Mouse (Mus musculus): ENCODE data around the gene Eef1akmt4. TPM values are rescaled to one million over a fixed set of nuclear protein-coding genes. Genes with fewer than 3 reads are reported as not detected.

Eef1akmt4 gene
- total and polyA plus RNA-seq, 3 experiments: 37.1 to 52.2 TPM; not detected in 1

DNA sequence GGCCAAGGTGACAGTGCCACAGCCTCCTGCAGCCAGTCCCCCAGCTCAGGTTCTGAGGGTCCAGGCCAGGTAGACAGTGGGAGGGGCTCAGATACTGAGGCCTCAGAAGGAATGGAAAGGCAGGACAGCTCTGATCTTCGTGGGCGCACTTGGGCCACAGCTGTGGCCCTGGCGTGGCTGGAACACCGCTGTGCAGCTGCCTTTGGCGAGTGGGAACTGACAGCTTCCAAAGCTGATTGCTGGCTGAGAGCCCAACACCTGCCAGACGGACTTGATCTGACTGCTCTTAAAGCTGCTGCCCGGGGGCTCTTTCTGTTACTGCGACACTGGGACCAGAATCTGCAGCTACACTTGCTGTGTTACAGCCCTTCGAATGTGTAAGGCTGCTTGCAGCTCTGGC lies 6.7 kb upstream of the Eef1akmt4 start:
- Histone ChIP-seq H3K27me3 (ENCODE audit: control insufficient read depth in 1 of 2, insufficient read depth in 2 of 2, low read length in 2 of 2) (no peaks in the 10 kb centered on the region), H3K9me3 (replicated peaks; ENCODE audit: insufficient read depth, low read length) (no peaks in the 10 kb centered on the region), H3K4me1 (ENCODE audit: control insufficient read depth in 1 of 2, insufficient read depth in 2 of 2, low read length in 2 of 2) (no peaks in the 10 kb centered on the region), H3K27ac (ENCODE audit: control insufficient read depth, low read depth, low read length) (no peak overlapping the region), H3K79me2 (ENCODE audit: control insufficient read depth, insufficient read depth, low read length, poor library complexity) (peaks cover 7% of the 10 kb centered on the region), H3K36me3 (ENCODE audit: control insufficient read depth in 1 of 2, insufficient read depth in 2 of 2, low read length in 2 of 2) (peaks cover 0 to 2% of the 10 kb centered on the region in 2 experiments; a peak in 2 of 4 replicates), H3K4me3 (ENCODE audit: control insufficient read depth in 1 of 2, insufficient read depth in 1 of 2, low read depth in 2 of 2, low read length in 2 of 2) (no peak overlapping the region), H3K9ac (ENCODE audit: control insufficient read depth, low read depth, low read length, poor library complexity, severe bottlenecking) (no peak overlapping the region)
- TF ChIP-seq EP300 (IDR thresholded peaks at IDR 0.05; ENCODE audit: low read depth in 1 of 2, low read length in 2 of 2) (no peak), NRF1 (IDR thresholded peaks at IDR 0.05; ENCODE audit: insufficient read depth, low read depth, low read length, poor library complexity, severe bottlenecking) (no peak), MEF2A (IDR thresholded peaks at IDR 0.05; ENCODE audit: extremely low read depth, insufficient replicate concordance, low read depth, low read length, poor library complexity, severe bottlenecking) (no peak), POLR2AphosphoS5 (IDR thresholded peaks at IDR 0.05; ENCODE audit: borderline replicate concordance, low read depth, low read length) (no peak), MYB (IDR thresholded peaks at IDR 0.05; ENCODE audit: low read depth, low read length) (no peak), CHD1 (IDR thresholded peaks at IDR 0.05; ENCODE audit: low read depth, low read length) (no peak), ZMIZ1 (IDR thresholded peaks at IDR 0.05; ENCODE audit: low read depth, low read length) (no peak), TCF12 (IDR thresholded peaks at IDR 0.05; ENCODE audit: low read depth, low read length) (no peak), UBTF (IDR thresholded peaks at IDR 0.05; ENCODE audit: borderline replicate concordance, insufficient read depth, low read depth, low read length) (no peak), MYC (IDR thresholded peaks at IDR 0.05; ENCODE audit: low read depth, low read length) (no peak), SMC3 (IDR thresholded peaks at IDR 0.05; ENCODE audit: low read depth, low read length) (no peak), USF2 (IDR thresholded peaks at IDR 0.05; ENCODE audit: borderline replicate concordance in 1 of 2, insufficient read depth in 1 of 2, low read depth in 1 of 2, low read length in 2 of 2) (no peak), HCFC1 (IDR thresholded peaks at IDR 0.05; ENCODE audit: low read depth, low read length) (no peak), POLR2A (IDR thresholded peaks at IDR 0.05; ENCODE audit: control insufficient read depth in 1 of 2, insufficient read depth in 1 of 2, low read depth in 1 of 2, low read length in 2 of 2, poor library complexity in 1 of 2) (no peak)
- no peak for DNase-seq (ENCODE audit: low read depth, low spot score)

GRCm38 (mm10) chr16:20610501-20611356 lies 664 bp upstream of the Eef1akmt4 start:
- Histone ChIP-seq H3K9me3 (replicated peaks; ENCODE audit: insufficient read depth, low read length) (no peaks in the 10 kb centered on the region), H3K4me3 (ENCODE audit: control insufficient read depth in 1 of 2, insufficient read depth in 1 of 2, low read depth in 2 of 2, low read length in 2 of 2) (peak overlapping the region; percentile 91 to 95), H3K27ac (ENCODE audit: control insufficient read depth, low read depth, low read length) (peak overlapping the region; percentile 90), H3K79me2 (ENCODE audit: control insufficient read depth, insufficient read depth, low read length, poor library complexity) (peaks cover 24% of the 10 kb centered on the region), H3K9ac (ENCODE audit: control insufficient read depth, low read depth, low read length, poor library complexity, severe bottlenecking) (peak overlapping the region; percentile 99), H3K27me3 (ENCODE audit: control insufficient read depth in 1 of 2, insufficient read depth in 2 of 2, low read length in 2 of 2) (no peaks in the 10 kb centered on the region), H3K36me3 (ENCODE audit: control insufficient read depth in 1 of 2, insufficient read depth in 2 of 2, low read length in 2 of 2) (peaks cover 0 to 10% of the 10 kb centered on the region in 2 experiments; a peak in 2 of 4 replicates), H3K4me1 (ENCODE audit: control insufficient read depth in 1 of 2, insufficient read depth in 2 of 2, low read length in 2 of 2) (no peaks in the 10 kb centered on the region; a peak in 1 of 4 replicates)
- DNase-seq (ENCODE audit: low read depth, low spot score): peak; percentile 96
- TF ChIP-seq TAL1 (IDR thresholded peaks at IDR 0.05; ENCODE audit: low read length) (no peak), ELF1 (IDR thresholded peaks at IDR 0.05; ENCODE audit: low read depth, low read length) (peak; percentile 77), SMC3 (IDR thresholded peaks at IDR 0.05; ENCODE audit: low read depth, low read length) (peak; percentile 27; the same call in 1 of the 2 replicates), MAX (IDR thresholded peaks at IDR 0.05; ENCODE audit: low read length) (peak; percentile 95), MEF2A (IDR thresholded peaks at IDR 0.05; ENCODE audit: extremely low read depth, insufficient replicate concordance, low read depth, low read length, poor library complexity, severe bottlenecking) (0 out of 2 replicates have a peak, but pooled peaks have one; percentile 11), ETS1 (IDR thresholded peaks at IDR 0.05; ENCODE audit: low read depth, low read length) (peak; percentile 69; the same call in 1 of the 2 replicates), ZC3H11A (IDR thresholded peaks at IDR 0.05; ENCODE audit: low read depth, low read length) (no peak), TBP (IDR thresholded peaks at IDR 0.05; ENCODE audit: low read depth, low read length) (peak; percentile 97), BHLHE40 (IDR thresholded peaks at IDR 0.05; ENCODE audit: borderline replicate concordance, low read depth, low read length) (peak; percentile 24; the same call in 1 of the 2 replicates), POLR2AphosphoS2 (IDR thresholded peaks at IDR 0.05; ENCODE audit: low read length) (peak; percentile 80; the same call in 1 of the 2 replicates), MXI1 (IDR thresholded peaks at IDR 0.05; ENCODE audit: low read depth, low read length) (peak; percentile 98), TCF12 (IDR thresholded peaks at IDR 0.05; ENCODE audit: low read depth, low read length) (peak; percentile 92), MYB (IDR thresholded peaks at IDR 0.05; ENCODE audit: low read depth, low read length) (0 out of 2 replicates have a peak, but pooled peaks have one; percentile 37), MAFK (IDR thresholded peaks at IDR 0.05; ENCODE audit: borderline replicate concordance, low read depth, low read length) (no peak), MAZ (IDR thresholded peaks at IDR 0.05; ENCODE audit: low read depth, low read length) (peak; percentile 85), CHD2 (IDR thresholded peaks at IDR 0.05; ENCODE audit: low read length) (no peak), NELFE (IDR thresholded peaks at IDR 0.05; ENCODE audit: low read depth, low read length) (peak; percentile 96), ZKSCAN1 (IDR thresholded peaks at IDR 0.05; ENCODE audit: low read depth, low read length) (no peak)

Measured in MEL (cell line).